ENCODE assay signal across 9 mouse cellular contexts in genomic region chr5:31289626-31290230, GRCm38 (mm10). TPM values are rescaled to one million over a fixed set of nuclear protein-coding genes. Genes with fewer than 3 reads are reported as not detected.
A peak's percentile ranks its signal among the peaks of the same experiment; 100 is the strongest.
DNase-seq lines count a peak whose midpoint lies in the region; ATAC-seq and TF ChIP-seq lines count a peak whose summit lies in the region.
"Had no signal": no experiment of that assay in that cellular context is flagged by ENCODE, and none has a peak within 500 bp of the region (broad histone marks: within the 10 kb centered on the region; RNA-seq: fewer than 3 reads in every experiment).

No protein-coding gene starts in this region.

- H3K9ac ChIP-seq in liver, embryonic 11.5 days (ENCODE audit: low read depth, low read length), result no peak overlapping the region; the same call in 1 of the 2 replicates
- H3K9ac ChIP-seq in embryonic facial prominence, embryonic 13.5 days, result peak overlapping the region; percentile 73; the same call in 1 of the 2 replicates
- H3K9ac ChIP-seq in intestine, postnatal 0 days (ENCODE audit: low read depth, low read length), result no peak overlapping the region
- no peak overlapping the region for H3K9ac ChIP-seq in neural tube, embryonic 12.5 days

- peak overlapping the region; percentile 84 for H3K4me2 ChIP-seq in liver, embryonic 11.5 days
- peak overlapping the region; percentile 69 for H3K4me2 ChIP-seq in embryonic facial prominence, embryonic 13.5 days
- H3K4me2 ChIP-seq in intestine, postnatal 0 days (replicated peaks; ENCODE audit: low read depth), result peak overlapping the region; percentile 70
- peak overlapping the region; percentile 82 for H3K4me2 ChIP-seq in neural tube, embryonic 12.5 days (replicated peaks)

- no peaks in the 10 kb centered on the region for H3K9me3 ChIP-seq in liver, embryonic 11.5 days (ENCODE audit: control insufficient read depth, low read length)
- no peaks in the 10 kb centered on the region for H3K9me3 ChIP-seq in embryonic facial prominence, embryonic 13.5 days
- no peaks in the 10 kb centered on the region for H3K9me3 ChIP-seq in intestine, postnatal 0 days (ENCODE audit: control insufficient read depth)
- H3K9me3 ChIP-seq in neural tube, embryonic 12.5 days, result no peaks in the 10 kb centered on the region

- no peak overlapping the region for H3K4me3 ChIP-seq in liver, embryonic 11.5 days (ENCODE audit: low read depth, low read length)
- peak overlapping the region; percentile 50 for H3K4me3 ChIP-seq in embryonic facial prominence, embryonic 13.5 days
- no peak overlapping the region for H3K4me3 ChIP-seq in intestine, postnatal 0 days (ENCODE audit: low read depth, low read length)
- H3K4me3 ChIP-seq in neural tube, embryonic 12.5 days, result no peak overlapping the region

- H3K27me3 ChIP-seq in liver, embryonic 11.5 days (replicated peaks; ENCODE audit: control insufficient read depth, insufficient read depth, low read length), result no peaks in the 10 kb centered on the region
- H3K27me3 ChIP-seq in embryonic facial prominence, embryonic 13.5 days, result no peaks in the 10 kb centered on the region
- H3K27me3 ChIP-seq in intestine, postnatal 0 days (replicated peaks; ENCODE audit: control insufficient read depth, insufficient read depth, low read length), result no peaks in the 10 kb centered on the region
- no peaks in the 10 kb centered on the region for H3K27me3 ChIP-seq in neural tube, embryonic 12.5 days (replicated peaks)

- H3K27ac ChIP-seq in liver, embryonic 11.5 days (ENCODE audit: low read depth, low read length), result no peak overlapping the region
- H3K27ac ChIP-seq in embryonic facial prominence, embryonic 13.5 days, result no peak overlapping the region
- no peak overlapping the region for H3K27ac ChIP-seq in intestine, postnatal 0 days (ENCODE audit: low read depth, low read length)
- H3K27ac ChIP-seq in neural tube, embryonic 12.5 days, result no peak overlapping the region

- ATAC-seq in liver, embryonic 11.5 days (replicated peaks; ENCODE audit: low FRiP score), result no peak
- no peak for ATAC-seq in embryonic facial prominence, embryonic 13.5 days (ENCODE audit: insufficient number of reproducible peaks, insufficient read depth, low FRiP score, low TSS enrichment, low read depth)
- ATAC-seq in intestine, postnatal 0 days, result no peak
- no peak for ATAC-seq in neural tube, embryonic 12.5 days (ENCODE audit: low FRiP score, low read depth)

- no peak for DNase-seq in liver, embryonic 11.5 days (ENCODE audit: low spot score)
- no peak for DNase-seq in liver
- no peak for DNase-seq in thymus, postnatal 14 days
- DNase-seq in gastrocnemius, adult 18-20 months (ENCODE audit: low spot score), result no peak
- no peak for DNase-seq in cerebellum, adult 9-11 months
- DNase-seq: layer of hippocampus, postnatal 36 days had no signal

- H3K36me3 ChIP-seq in liver, embryonic 11.5 days (ENCODE audit: control insufficient read depth, insufficient read depth, low read length), result no peaks in the 10 kb centered on the region; the same call in 1 of the 2 replicates
- peaks cover 45% of the 10 kb centered on the region for H3K36me3 ChIP-seq in embryonic facial prominence, embryonic 13.5 days
- peaks cover 10% of the 10 kb centered on the region; the same call in 1 of the 2 replicates for H3K36me3 ChIP-seq in intestine, postnatal 0 days (ENCODE audit: control insufficient read depth, insufficient read depth)
- peaks cover 36% of the 10 kb centered on the region for H3K36me3 ChIP-seq in neural tube, embryonic 12.5 days

- peaks cover 13% of the 10 kb centered on the region; the same call in 1 of the 2 replicates for H3K4me1 ChIP-seq in liver, embryonic 11.5 days (replicated peaks; ENCODE audit: control insufficient read depth, insufficient read depth, low read length)
- H3K4me1 ChIP-seq in embryonic facial prominence, embryonic 13.5 days, result peaks cover 34% of the 10 kb centered on the region
- H3K4me1 ChIP-seq in intestine, postnatal 0 days (replicated peaks; ENCODE audit: control insufficient read depth, insufficient read depth, low read length), result no peaks in the 10 kb centered on the region
- H3K4me1 ChIP-seq in neural tube, embryonic 12.5 days, result peaks cover 31% of the 10 kb centered on the region

- 61% methylated on average over 3 of the region's 3 CpGs for WGBS in liver, embryonic 11.5 days
- WGBS in embryonic facial prominence, embryonic 13.5 days, result 80% methylated on average over 3 of the region's 3 CpGs
- WGBS in intestine, postnatal 0 days, result 65% methylated on average over 3 of the region's 3 CpGs
- WGBS in neural tube, embryonic 12.5 days, result 84% methylated on average over 3 of the region's 3 CpGs

- TF ChIP-seq CTCF in intestine, postnatal 0 days (IDR thresholded peaks at IDR 0.05; ENCODE audit: low read depth), result no peak

RNA-seq across cellular contexts. Expression of gene Ift172, which starts 1.2 kb away (rescaled TPM):
- 15.3 and 17.4 TPM in 2 replicates for polyA plus RNA-seq in liver, embryonic 11.5 days (2014; fragmentation: Nextera tagmentation; extraction: Ambion mirVana)
- 44.8 and 47.1 TPM in 2 replicates for polyA plus RNA-seq in embryonic facial prominence, embryonic 13.5 days (2015; fragmentation: Nextera tagmentation; extraction: Ambion mirVana)
- 28.3 and 30.4 TPM in 2 replicates for polyA plus RNA-seq in intestine, postnatal 0 days (2015; fragmentation: Nextera tagmentation; extraction: Ambion mirVana)
- polyA plus RNA-seq in neural tube, embryonic 12.5 days (2016; fragmentation: Nextera tagmentation; extraction: Ambion mirVana), result 41.2 and 43.9 TPM in 2 replicates
- 10 to 100 TPM; 26.2 to 26.9 TPM for total RNA-seq in gastrocnemius, adult 18-20 months (2021)

RNA-seq across cellular contexts. Expression of gene Fndc4, which starts 6.2 kb away (rescaled TPM):
- polyA plus RNA-seq in liver, embryonic 11.5 days (2014; fragmentation: Nextera tagmentation; extraction: Ambion mirVana), result 24.2 TPM in 2 replicates
- polyA plus RNA-seq in embryonic facial prominence, embryonic 13.5 days (2015; fragmentation: Nextera tagmentation; extraction: Ambion mirVana), result 80.5 and 89.0 TPM in 2 replicates
- 6.2 and 7.2 TPM in 2 replicates for polyA plus RNA-seq in intestine, postnatal 0 days (2015; fragmentation: Nextera tagmentation; extraction: Ambion mirVana)
- 79.5 and 80.7 TPM in 2 replicates for polyA plus RNA-seq in neural tube, embryonic 12.5 days (2016; fragmentation: Nextera tagmentation; extraction: Ambion mirVana)
- 1 to 10 TPM; 1.5 to 1.6 TPM for total RNA-seq in gastrocnemius, adult 18-20 months (2021)

RNA-seq across cellular contexts. Expression of gene Gckr, which starts 7.5 kb away (rescaled TPM):
- 11.3 and 12.1 TPM in 2 replicates for polyA plus RNA-seq in liver, embryonic 11.5 days (2014; fragmentation: Nextera tagmentation; extraction: Ambion mirVana)
- 0.79 and 1.0 TPM in 2 replicates for polyA plus RNA-seq in embryonic facial prominence, embryonic 13.5 days (2015; fragmentation: Nextera tagmentation; extraction: Ambion mirVana)
- polyA plus RNA-seq in intestine, postnatal 0 days (2015; fragmentation: Nextera tagmentation; extraction: Ambion mirVana), result 0.10 TPM in 1 of 2 replicates, not detected in the other
- polyA plus RNA-seq in neural tube, embryonic 12.5 days (2016; fragmentation: Nextera tagmentation; extraction: Ambion mirVana), result 0.23 and 0.49 TPM in 2 replicates
- total RNA-seq in gastrocnemius, adult 18-20 months (2021), result not detected

RNA-seq across cellular contexts. Expression of gene Krtcap3, which starts 38.2 kb away (rescaled TPM):
- polyA plus RNA-seq in liver, embryonic 11.5 days (2014; fragmentation: Nextera tagmentation; extraction: Ambion mirVana), result 11.6 and 12.0 TPM in 2 replicates
- 15.4 and 16.2 TPM in 2 replicates for polyA plus RNA-seq in embryonic facial prominence, embryonic 13.5 days (2015; fragmentation: Nextera tagmentation; extraction: Ambion mirVana)
- 105 and 108 TPM in 2 replicates for polyA plus RNA-seq in intestine, postnatal 0 days (2015; fragmentation: Nextera tagmentation; extraction: Ambion mirVana)
- 3.1 and 5.1 TPM in 2 replicates for polyA plus RNA-seq in neural tube, embryonic 12.5 days (2016; fragmentation: Nextera tagmentation; extraction: Ambion mirVana)
- 1 to 10 TPM; 1.9 to 2.1 TPM for total RNA-seq in gastrocnemius, adult 18-20 months (2021)

RNA-seq across cellular contexts. Expression of gene Gm9970, which starts 48.7 kb away (rescaled TPM):
- polyA plus RNA-seq in liver, embryonic 11.5 days (2014; fragmentation: Nextera tagmentation; extraction: Ambion mirVana), result 0.36 TPM in 1 of 2 replicates, not detected in the other
- polyA plus RNA-seq in embryonic facial prominence, embryonic 13.5 days (2015; fragmentation: Nextera tagmentation; extraction: Ambion mirVana), result 0.54 TPM in 1 of 2 replicates, not detected in the other
- 0.51 and 0.70 TPM in 2 replicates for polyA plus RNA-seq in intestine, postnatal 0 days (2015; fragmentation: Nextera tagmentation; extraction: Ambion mirVana)
- 0.80 and 0.90 TPM in 2 replicates for polyA plus RNA-seq in neural tube, embryonic 12.5 days (2016; fragmentation: Nextera tagmentation; extraction: Ambion mirVana)
- not detected for total RNA-seq in gastrocnemius, adult 18-20 months (2021)
- total RNA-seq: layer of hippocampus, postnatal 36 days had no signal
